Mouse (Mus musculus) splenic B cell, adult 2 months (primary cell): ENCODE measurements around the gene Cfh.
"Not testable (repeated sequence)": the region's sequence is repeated elsewhere in the genome, so short reads cannot be mapped to it uniquely, and the experiment has no call there.

Experiments used
- DNase-seq: peaks from one replicate; pipeline ENCODE4 v3.0.0-alpha.2; 2011; ENCODE audit warnings: low read depth, low spot score
- H3K27me3 ChIP-seq: 2 replicates; pipeline ENCODE4 v1.6.1; 2012; ENCODE audit warnings: mild to moderate bottlenecking, low read length, moderate library complexity, mixed read lengths; ENCODE audit not compliant: control insufficient read depth, poor library complexity, insufficient read depth, severe bottlenecking
- H3K36me3 ChIP-seq: 2 replicates; pipeline ENCODE4 v1.6.1; 2012; ENCODE audit warnings: mild to moderate bottlenecking, low read length, moderate library complexity, mixed read lengths; ENCODE audit not compliant: control insufficient read depth, poor library complexity, insufficient read depth, severe bottlenecking

The Cfh gene

GRCm38 (mm10) chr1:140183664-140184063 is at the start of gene Cfh:
Gene Cfh, minus strand, starts transcription at chr1:140183764.
- not testable (repeated sequence) for H3K36me3 ChIP-seq, DNase-seq, H3K27me3 ChIP-seq

- Histone ChIP-seq H3K27me3 (no peaks in the 10 kb centered on the region), H3K36me3 (no peaks in the 10 kb centered on the region)
- DNase-seq: no peak
Measured at GRCm38 (mm10) chr1:140226673-140227072, 43.1 kb upstream of the Cfh start.

- H3K27me3 ChIP-seq: no peaks in the 10 kb centered on the region
- H3K36me3 ChIP-seq: no peaks in the 10 kb centered on the region
- DNase-seq: no peak
Measured at GRCm38 (mm10) chr1:140225221-140225620, 41.7 kb upstream of the Cfh start.

DNA sequence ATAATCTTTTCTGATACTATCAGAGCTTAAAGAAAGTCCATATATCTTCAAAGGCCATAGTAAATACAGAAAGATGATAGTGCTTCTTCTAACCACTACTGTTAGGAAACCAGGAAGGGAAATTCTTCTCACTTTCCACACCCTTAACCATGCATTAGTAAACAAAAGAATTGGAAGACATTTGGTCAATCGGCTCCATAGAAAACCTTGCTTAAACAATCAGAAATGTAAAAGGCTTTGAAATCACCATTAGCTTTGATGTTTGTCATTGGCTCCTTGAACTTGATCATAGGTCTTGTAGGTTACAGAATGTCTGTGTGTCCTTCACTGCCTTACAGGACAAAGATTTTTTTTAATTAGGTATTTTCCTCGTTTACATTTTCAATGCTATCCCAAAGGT is 21.8 kb upstream of the Cfh start:
- Histone ChIP-seq H3K27me3 (no peaks in the 10 kb centered on the region), H3K36me3 (no peaks in the 10 kb centered on the region)
- no peak for DNase-seq

DNA sequence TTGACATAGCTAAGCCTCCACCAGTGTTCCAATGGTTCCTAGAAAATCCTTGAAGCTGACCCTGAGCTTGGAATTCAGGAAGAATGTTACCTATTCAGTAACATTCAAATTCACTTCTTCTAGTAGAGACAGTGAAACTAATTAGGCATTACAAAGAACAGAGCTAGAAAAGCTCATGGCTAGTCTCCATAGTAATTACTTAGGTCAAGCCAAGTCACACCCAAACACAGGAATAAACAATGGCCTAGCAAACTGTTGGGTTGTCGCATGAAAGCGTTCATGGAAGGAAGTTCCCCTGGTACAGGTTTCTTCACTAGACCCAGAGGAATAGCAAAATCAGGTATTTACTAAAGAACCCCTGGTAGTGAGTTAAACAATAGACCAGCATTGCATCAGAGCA is 4.9 kb upstream of the Cfh start:
- H3K36me3 ChIP-seq, DNase-seq, H3K27me3 ChIP-seq: not testable (repeated sequence)

DNA sequence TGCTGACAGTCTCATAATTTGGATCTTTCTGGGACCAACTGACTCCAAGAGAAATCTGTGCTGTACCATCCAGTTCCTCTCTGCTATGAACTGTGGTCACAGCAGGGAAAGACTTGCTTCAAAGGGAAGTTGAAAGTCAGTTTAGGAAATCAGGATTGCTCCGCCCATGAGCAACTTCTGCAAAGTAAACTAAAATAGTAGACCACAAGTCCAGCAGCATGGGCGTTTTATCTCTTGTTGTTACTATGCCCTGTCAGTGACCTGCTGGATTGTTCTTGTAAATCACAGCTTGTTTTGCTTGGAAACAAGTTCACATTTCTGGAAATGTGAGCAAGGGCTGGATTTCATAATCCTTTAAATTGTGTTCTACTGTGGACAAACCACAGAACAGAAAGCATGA is 356 bp downstream of the Cfh start:
- no peak for DNase-seq
- H3K36me3 ChIP-seq: no peaks in the 10 kb centered on the region
- H3K27me3 ChIP-seq: no peaks in the 10 kb centered on the region

DNA sequence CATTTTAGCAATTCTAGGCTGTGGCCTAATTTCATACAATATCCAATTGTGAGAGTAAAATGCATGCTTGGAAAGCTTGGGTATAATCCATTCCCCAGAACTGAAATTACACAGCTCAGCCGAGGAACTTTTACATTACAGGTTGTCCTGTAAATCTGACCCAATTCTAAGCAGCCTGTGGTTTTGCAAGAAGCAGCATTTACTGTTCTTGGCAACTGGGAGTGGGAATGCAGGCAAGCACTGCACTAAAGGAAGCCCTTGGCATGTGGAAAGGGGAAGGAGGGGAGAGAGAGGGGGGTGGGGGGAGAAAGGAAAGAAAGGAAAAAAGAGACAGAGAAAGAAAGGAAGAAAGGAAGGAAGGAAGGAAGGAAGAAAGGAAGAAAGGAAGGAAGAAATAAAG is 3.4 kb downstream of the Cfh start:
- Histone ChIP-seq H3K27me3 (no peaks in the 10 kb centered on the region), H3K36me3 (no peaks in the 10 kb centered on the region)
- DNase-seq: no peak

- H3K36me3 ChIP-seq: no peaks in the 10 kb centered on the region
- H3K27me3 ChIP-seq: no peaks in the 10 kb centered on the region
- DNase-seq: no peak
Measured at GRCm38 (mm10) chr1:140175442-140175841, 8.1 kb downstream of the Cfh start.

- H3K36me3 ChIP-seq: no peaks in the 10 kb centered on the region
Measured at GRCm38 (mm10) chr1:140171581-140172154, 11.9 kb downstream of the Cfh start.

DNA sequence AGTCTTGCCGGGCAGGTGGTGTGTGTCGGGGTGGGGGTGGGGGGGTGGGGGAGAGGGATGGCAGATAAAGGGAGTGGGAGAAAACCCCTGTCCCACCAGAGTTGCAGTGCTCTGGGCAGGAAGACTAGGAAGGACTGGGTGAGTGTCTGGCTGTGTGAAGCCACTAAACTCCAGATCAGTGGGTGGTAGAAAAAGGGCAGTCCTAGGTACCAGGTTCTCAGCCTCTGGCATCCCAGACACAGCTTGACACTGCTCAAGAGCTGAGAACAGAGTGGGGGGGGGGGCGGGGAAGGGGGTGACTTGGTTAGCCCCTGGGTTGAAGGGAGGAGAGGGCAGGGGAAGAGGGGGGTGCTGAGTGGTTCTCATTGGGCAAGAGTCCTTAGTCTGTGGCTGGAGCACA is 24.6 kb downstream of the Cfh start:
- H3K27me3 ChIP-seq: no peaks in the 10 kb centered on the region
- no peak for DNase-seq

More at GRCm38 (mm10) chr1:140171581-140172154, 11.9 kb downstream of the Cfh start:
- no peak for DNase-seq
- H3K27me3 ChIP-seq: no peaks in the 10 kb centered on the region

DNA sequence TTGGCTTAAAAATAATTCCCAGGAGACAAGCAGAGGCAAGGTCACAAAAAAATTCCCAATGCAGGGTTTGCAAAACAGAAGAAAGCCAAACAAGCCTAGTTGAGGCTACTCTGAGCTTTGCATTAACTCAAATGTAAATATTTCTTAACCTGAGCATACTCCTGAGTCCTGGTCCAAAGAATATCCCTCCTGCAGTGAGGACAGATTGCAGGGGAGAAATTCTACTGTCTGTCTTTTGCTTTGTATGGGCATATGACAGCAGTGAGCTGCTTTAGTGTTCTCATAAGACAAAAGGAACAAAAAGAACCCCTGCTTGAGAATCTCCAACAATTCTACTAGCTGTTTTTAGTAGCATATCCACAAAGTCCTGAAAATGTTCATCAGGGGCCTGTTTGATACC is 114.1 kb downstream of the Cfh start:
- Histone ChIP-seq H3K36me3 (no peaks in the 10 kb centered on the region), H3K27me3 (no peaks in the 10 kb centered on the region)
- DNase-seq: no peak

More for the DNA sequence above, 24.6 kb downstream of the Cfh start:
- H3K36me3 ChIP-seq: no peaks in the 10 kb centered on the region
